11 mouse cellular contexts compared by ENCODE assay signal in the genomic region with DNA sequence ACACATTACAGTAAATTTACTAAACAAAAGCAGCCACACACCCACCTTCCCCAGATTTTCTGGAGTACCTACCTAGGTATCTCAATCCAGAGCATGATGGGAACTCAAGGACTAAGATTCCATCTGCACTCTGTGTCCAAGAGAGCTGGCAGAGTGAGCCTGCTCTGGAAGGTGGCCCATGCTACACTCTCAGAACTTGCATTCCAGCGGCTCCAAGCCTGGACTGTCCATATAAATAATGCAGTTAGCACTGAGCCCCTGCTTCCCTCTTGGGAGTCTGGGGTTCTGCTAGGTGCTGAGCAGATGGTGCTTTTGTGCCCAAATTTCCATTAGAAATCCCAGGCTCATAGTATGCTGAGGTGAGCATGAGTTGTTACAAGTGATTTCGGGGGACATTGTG. TPM values are rescaled to one million over a fixed set of nuclear protein-coding genes. Genes with fewer than 3 reads are reported as not detected.
A peak's percentile ranks its signal among the peaks of the same experiment; 100 is the strongest.
DNase-seq lines count a peak whose midpoint lies in the region; ATAC-seq and TF ChIP-seq lines count a peak whose summit lies in the region.
"Had no signal": no experiment of that assay in that cellular context is flagged by ENCODE, and none has a peak within 500 bp of the region (broad histone marks: within the 10 kb centered on the region; RNA-seq: fewer than 3 reads in every experiment).

No protein-coding gene starts in this region.

- intact Hi-C loops in heart, adult 2 months (cut with DNase I), result no loop called here
- intact Hi-C loops in heart, postnatal 25 days (cut with DNase I), result no loop called here

- H3K4me1 ChIP-seq in heart, adult 2 months (ENCODE audit: control insufficient read depth, insufficient read depth, low read length), result peaks cover 16% of the 10 kb centered on the region
- H3K4me1 ChIP-seq in midbrain, embryonic 16.5 days (ENCODE audit: control insufficient read depth, insufficient read depth, low read length), result peaks cover 6% of the 10 kb centered on the region; the same call in 1 of the 2 replicates
- peaks cover 7% of the 10 kb centered on the region; the same call in 1 of the 2 replicates for H3K4me1 ChIP-seq in midbrain, embryonic 10.5 days

- ATAC-seq in midbrain, embryonic 16.5 days, result 0 out of 2 replicates have a peak, but pooled peaks have one; percentile 8
- ATAC-seq: activated CD4-positive, CD25-positive, alpha-beta regulatory T cell, adult 4 months had no signal

- H3K36me3 ChIP-seq in heart, adult 2 months (ENCODE audit: control insufficient read depth, insufficient read depth, low read length), result peaks cover 14% of the 10 kb centered on the region
- no peaks in the 10 kb centered on the region for H3K36me3 ChIP-seq in midbrain, embryonic 16.5 days (ENCODE audit: control insufficient read depth, insufficient read depth, low read length)
- H3K36me3 ChIP-seq in midbrain, embryonic 10.5 days, result 0 out of 2 replicates have a peak, but pooled peaks cover 2% of the 10 kb centered on the region

- no peaks in the 10 kb centered on the region for H3K27me3 ChIP-seq in heart, adult 2 months (ENCODE audit: control insufficient read depth, insufficient read depth, low read length)
- H3K27me3 ChIP-seq in midbrain, embryonic 16.5 days (ENCODE audit: control insufficient read depth, insufficient read depth, low read depth, low read length), result no peaks in the 10 kb centered on the region
- no peaks in the 10 kb centered on the region for H3K27me3 ChIP-seq in midbrain, embryonic 10.5 days (ENCODE audit: low read depth, poor library complexity, severe bottlenecking)

- H3K9ac ChIP-seq in heart, adult 2 months (ENCODE audit: low read depth, low read length), result no peak overlapping the region
- H3K9ac ChIP-seq in midbrain, embryonic 16.5 days (ENCODE audit: low read depth, low read length), result no peak overlapping the region

- H3K79me2 ChIP-seq in heart, adult 2 months (replicated peaks; ENCODE audit: control insufficient read depth, insufficient read depth, low read length), result peaks cover 9% of the 10 kb centered on the region

- no peaks in the 10 kb centered on the region for H3K9me3 ChIP-seq in midbrain, embryonic 16.5 days (replicated peaks; ENCODE audit: control insufficient read depth, low read length, poor library complexity, severe bottlenecking)
- H3K9me3 ChIP-seq in midbrain, embryonic 10.5 days (replicated peaks), result no peaks in the 10 kb centered on the region

- TF ChIP-seq EP300 in heart, adult 2 months (IDR thresholded peaks at IDR 0.05; ENCODE audit: insufficient read depth, low read depth, low read length), result no peak

- no peak for TF ChIP-seq CTCF in heart, adult 2 months (IDR thresholded peaks at IDR 0.05)

- TF ChIP-seq POLR2A in heart, adult 2 months (IDR thresholded peaks at IDR 0.05; ENCODE audit: insufficient read depth, low read depth, low read length), result no peak

- H3K4me3 ChIP-seq in heart, adult 2 months, result no peak overlapping the region
- H3K4me3 ChIP-seq in midbrain, embryonic 16.5 days (ENCODE audit: low read depth, low read length), result no peak overlapping the region
- no peak overlapping the region for H3K4me3 ChIP-seq in midbrain, embryonic 10.5 days
- H3K4me3 ChIP-seq: erythroblast, embryonic 14.5 days had no signal

- H3K4me2 ChIP-seq in midbrain, embryonic 16.5 days (ENCODE audit: low read length), result no peak overlapping the region

- peak; percentile 58 to 63 for DNase-seq in heart, adult 2 months
- no peak for DNase-seq in heart, postnatal 25 days (ENCODE audit: low spot score)
- no peak for DNase-seq in midbrain, embryonic 10.5 days (ENCODE audit: low spot score)
- peak; percentile 53 for DNase-seq in heart, postnatal 4 days
- no peak for DNase-seq in spleen, adult 12 weeks (ENCODE audit: low spot score)
- DNase-seq in cerebellum, adult 9-11 months, result no peak
- no peak for DNase-seq in right cerebral cortex, postnatal 25 days
- DNase-seq: kidney, adult 11 months had no signal

- 49% methylated on average over 2 of the region's 2 CpGs for WGBS in heart, adult 2 months
- WGBS in midbrain, embryonic 16.5 days, result 52% methylated on average over 2 of the region's 2 CpGs
- 91% methylated on average over 2 of the region's 2 CpGs for WGBS in midbrain, embryonic 10.5 days

- peak overlapping the region; percentile 34; the same call in 1 of the 2 replicates for H3K27ac ChIP-seq in heart, adult 2 months
- H3K27ac ChIP-seq in midbrain, embryonic 16.5 days (ENCODE audit: low read length), result no peak overlapping the region
- H3K27ac ChIP-seq in midbrain, embryonic 10.5 days (replicated peaks), result no peak overlapping the region

RNA-seq across cellular contexts. Expression of a gene that starts 28.1 kb away (rescaled TPM):
- total RNA-seq in heart, adult 2 months (2021), result 10 to 100 TPM; 23.1 to 23.4 TPM
- polyA plus RNA-seq in heart, adult 2 months (2012; rRNA removed), result 8.4 and 14.5 TPM in 2 replicates
- 10 to 100 TPM; 24.9 to 25.8 TPM for total RNA-seq in heart, postnatal 25 days (2021)
- polyA plus RNA-seq in midbrain, embryonic 16.5 days (2015; fragmentation: Nextera tagmentation; extraction: Ambion mirVana), result 115 and 126 TPM in 2 replicates
- polyA plus RNA-seq in midbrain, embryonic 10.5 days (2016; fragmentation: Nextera tagmentation; extraction: Ambion mirVana), result 20.9 and 27.5 TPM in 2 replicates
- total RNA-seq in heart, postnatal 4 days (2021), result 10 to 100 TPM; 43.6 to 46.0 TPM
- polyA plus RNA-seq: erythroblast, embryonic 14.5 days had no signal

Comparison
In these comparisons a context has a peak if more than half of its experiments do, and no peak if none do; other contexts are left out.
1. DNase-seq: peak in heart, adult 2 months (2 of 2) and heart, postnatal 4 days (single experiment); none in heart, postnatal 25 days (single experiment), midbrain, embryonic 10.5 days (single experiment), spleen, adult 12 weeks (single experiment), cerebellum, adult 9-11 months (single experiment) and right cerebral cortex, postnatal 25 days (single experiment).